Mouse (Mus musculus): Measurements from ENCODE around the gene Tm7sf2.
A peak's percentile ranks its signal among the peaks of the same experiment; 100 is the strongest.

Tm7sf2 gene

DNA sequence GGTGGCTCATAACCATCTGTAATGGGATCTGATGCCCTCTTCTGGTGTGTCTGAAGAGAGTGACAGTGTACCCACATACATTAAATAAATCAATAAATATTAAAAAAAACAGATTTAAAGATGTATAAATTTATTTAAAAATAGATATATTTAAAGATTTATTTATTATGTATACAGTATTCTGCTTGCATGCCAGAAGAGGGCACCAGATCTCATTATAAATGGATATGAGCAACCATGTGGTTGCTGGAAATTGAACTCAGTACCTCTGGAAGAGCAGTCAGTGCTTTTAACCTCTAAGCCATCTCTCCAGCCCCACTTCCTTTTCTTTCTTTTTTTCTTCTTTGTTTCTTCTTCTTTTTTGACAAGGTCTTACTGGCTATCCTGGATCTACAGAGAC lies 28.2 kb downstream of the Tm7sf2 start:
- DNase-seq = no peak

DNA sequence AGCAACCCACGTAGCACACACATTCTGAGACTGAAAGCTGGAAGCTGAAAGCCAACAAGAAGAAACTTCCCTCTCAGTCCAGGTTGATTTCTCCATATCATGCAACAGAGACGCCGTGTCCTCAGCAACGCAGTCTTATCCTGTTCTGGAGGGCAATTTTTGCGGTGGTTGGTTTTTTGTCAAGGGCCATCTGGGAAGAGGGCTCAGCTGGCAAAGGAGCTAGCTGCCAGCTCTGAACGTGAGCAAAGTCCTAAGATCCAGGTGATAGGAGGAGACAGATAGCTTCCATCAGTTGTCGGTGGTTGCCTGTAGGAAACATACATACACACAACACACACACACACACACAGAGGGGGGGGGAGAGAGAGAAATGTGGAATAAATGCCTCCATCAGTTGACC lies 29.8 kb downstream of the Tm7sf2 start:
- DNase-seq = no peak

- DNase-seq = no peak
Observed at GRCm38 (mm10) chr19:6037695-6038094, 30.5 kb downstream of the Tm7sf2 start.

DNA sequence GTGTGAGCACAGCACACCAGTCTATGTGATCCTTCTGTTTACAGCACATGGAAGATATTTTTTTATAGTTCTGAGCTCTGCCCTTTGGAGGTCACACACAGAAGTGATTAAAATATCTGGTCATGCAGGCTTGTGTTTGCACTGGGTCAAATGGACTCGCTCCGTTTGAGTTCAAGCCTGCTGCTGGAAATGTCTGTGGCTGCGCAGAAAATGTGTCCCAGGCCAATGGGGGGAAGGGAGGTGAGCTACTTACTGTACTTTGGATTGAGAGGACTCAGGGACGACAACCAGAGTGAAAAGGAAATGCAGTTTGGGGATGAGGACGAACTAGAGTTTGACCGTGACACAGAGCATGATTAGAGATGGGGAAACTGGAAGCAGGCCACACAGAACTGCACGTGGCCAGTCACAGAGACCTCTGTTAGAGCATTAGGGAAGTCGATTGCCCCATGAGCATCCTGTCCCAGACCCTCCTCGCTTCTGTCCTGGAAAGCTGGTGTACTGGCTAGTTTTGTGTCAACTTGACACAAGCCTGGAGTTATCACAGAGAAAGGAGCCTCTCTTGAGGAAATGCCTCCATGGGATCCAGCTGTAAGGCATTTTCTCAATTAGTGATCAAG lies 32.1 kb downstream of the Tm7sf2 start:
- no peak for DNase-seq

DNA sequence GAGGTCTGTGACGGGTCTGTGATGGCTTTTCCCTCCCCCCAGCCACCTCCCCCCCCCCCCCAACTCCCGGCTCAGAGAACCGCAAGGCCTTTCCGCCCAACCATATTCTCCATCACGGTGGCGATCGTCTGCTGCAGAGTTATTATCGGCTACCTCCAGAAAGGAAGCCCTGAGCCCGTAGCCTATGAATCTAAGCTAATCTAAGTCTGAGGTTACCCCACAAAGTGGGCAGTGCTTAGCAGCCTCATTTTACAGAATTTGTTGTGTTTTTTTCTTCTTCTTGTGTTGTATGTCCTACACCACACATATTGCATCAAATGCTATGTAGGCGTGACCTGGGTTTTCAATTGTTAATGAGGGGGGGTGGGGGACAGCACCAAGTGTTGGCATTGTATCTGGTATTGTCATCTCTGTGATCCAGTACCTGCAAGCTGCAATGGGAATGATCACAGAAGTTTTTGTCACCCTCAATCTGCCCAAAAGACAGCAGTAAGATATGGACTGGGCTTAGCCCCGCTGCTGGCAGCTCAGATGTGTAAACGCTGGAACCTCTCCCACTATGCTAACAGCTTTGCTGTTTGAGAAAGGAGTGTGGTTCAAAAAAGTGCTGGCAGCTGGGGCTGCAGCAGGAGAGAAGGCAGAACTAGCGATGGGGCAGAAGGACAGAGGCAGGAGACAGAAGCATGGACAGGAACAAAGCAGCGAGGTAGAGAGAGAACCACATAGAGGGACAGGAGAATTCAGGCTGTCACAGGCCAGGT lies 37.5 kb downstream of the Tm7sf2 start:
- no peak for DNase-seq

DNA sequence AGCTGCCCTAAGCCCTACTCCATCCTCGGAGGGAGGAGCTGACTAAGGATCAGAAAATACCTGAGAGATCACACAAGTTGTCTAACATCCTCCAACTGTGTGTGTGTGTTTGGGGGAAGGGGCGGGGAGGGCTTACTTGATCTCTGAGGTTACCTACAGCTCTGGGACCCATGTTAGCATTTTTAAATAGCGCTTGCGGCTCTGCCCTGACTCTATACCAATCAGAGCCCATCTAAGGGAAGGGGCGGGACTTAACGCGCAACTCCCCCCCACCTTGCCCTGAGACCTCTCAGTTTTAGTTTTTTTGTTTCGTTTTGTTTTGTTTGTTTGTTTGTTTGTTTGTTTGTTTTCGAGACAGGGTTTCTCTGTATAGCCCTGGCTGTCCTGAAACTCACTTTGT lies 38.7 kb downstream of the Tm7sf2 start:
- DNase-seq = no peak

DNA sequence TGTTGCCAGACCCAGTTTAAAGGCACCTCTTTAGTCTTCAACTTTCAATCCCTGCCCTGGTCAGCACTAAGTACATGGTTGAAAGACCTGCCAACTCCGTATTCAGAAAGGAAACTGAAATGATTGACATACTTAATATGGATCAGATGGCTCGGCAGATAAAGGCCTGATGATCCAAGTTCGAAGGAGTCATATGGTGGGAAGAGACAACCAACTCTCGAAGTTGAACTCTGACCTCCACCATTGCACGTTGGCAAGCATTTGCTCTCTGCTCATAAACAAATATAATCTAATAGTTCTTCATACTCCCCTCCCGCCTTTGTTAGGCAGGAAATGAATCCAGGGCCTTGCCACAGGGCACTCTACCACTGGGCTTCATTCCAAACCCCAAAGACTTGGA lies 39.2 kb downstream of the Tm7sf2 start:
- DNase-seq = no peak

- no peak for DNase-seq
Observed at GRCm38 (mm10) chr19:6023930-6024329, 44.2 kb downstream of the Tm7sf2 start.

DNA sequence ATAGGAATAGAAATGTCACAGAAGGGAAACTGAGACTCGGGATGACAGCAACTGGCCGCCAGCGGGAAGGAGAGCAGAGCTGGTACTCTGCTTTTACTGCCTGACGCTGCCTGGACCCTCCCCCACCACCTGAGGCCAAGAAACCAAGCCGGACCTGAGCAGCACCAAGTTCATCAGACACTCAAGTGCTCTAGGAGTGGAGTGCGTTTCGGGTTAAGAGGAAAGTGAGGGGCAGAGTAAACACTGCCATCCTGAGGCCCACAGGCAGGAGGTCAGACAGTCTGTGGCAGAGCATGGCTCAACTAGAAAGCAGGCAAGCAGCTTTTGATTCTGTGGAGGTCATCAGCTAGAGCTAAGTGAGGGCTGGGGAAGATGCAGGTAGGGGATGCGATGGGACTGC lies 45.1 kb downstream of the Tm7sf2 start:
- no peak for DNase-seq

GRCm38 (mm10) chr19:6020276-6020675 lies 47.9 kb downstream of the Tm7sf2 start:
- no peak for DNase-seq

DNA sequence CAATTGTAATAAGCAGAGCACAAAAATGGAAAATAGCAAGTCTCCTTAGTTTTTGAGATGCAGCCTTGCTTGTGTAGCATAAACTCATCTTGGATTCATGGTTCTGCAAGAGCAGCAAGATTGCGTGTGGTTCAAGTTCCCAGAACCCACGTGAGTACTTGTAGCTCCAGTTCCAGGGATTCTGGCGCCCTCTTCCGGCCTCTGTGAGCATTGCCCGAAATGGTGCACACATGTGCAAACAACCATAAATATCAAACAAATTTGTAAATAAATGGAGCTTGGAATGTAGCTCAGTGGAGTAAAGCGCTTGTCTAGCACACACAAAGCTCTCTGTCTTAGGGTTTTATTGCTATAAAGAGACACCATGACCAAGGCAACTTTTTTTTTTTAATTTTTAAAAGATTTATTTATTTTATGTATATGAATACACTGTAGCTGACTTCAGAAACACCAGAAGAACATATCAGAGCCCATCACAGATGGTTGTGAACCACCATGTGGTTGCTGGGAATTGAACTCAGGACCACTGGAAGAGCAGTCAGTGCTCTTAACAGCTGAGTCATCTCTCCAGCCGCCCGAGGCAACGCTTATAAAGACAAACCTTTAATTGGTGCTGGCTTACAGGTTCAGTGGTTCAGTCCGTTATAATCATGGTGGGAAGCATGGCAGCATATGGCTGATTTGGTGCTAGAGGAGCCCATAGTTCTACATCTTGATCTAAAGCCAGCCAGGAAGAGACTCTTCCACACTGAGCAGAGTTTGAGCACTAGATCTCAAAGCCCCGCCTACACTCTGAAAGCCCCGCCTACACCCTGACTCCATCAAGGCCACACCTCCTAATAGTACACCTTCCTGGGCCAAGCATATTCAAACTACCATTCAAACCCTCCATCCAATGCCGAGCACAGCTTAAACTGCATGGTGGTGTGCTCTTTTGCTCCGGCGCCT lies 49.8 kb downstream of the Tm7sf2 start:
- DNase-seq = peak; percentile 90 to 95

GRCm38 (mm10) chr19:6016532-6016931 lies 51.6 kb downstream of the Tm7sf2 start:
- DNase-seq = no peak

GRCm38 (mm10) chr19:6015511-6016315 lies 52.5 kb downstream of the Tm7sf2 start, which contains the start of gene Capn1:
Gene Capn1, minus strand, starts transcription at chr19:6015897.
- peak; percentile 73 to 87 for DNase-seq

DNA sequence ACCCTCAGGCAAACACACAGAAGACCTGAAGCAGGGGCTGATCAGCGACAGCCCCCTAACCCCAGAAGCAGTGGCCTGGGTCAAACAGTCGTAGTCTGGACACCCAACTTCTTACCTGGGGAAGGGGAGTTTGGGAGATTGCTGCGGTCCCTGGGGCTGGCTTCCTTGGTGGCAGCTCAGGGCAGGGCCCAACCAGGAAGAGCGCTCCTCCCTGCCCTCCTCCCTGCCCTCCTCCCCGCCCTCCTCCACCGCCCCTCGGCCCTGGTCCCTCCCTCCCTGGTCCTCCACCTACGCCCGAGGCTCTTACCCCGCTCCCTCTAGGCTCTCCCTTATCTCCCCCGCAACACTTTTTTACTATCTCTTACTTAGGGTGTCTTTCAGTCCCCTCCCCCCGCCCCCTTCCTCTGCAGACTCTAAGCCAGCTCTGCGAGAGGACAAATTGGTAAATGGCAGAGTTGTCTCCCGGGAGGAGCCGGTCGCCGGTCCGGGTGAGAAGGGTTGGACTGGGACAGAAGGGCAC lies 53.1 kb downstream of the Tm7sf2 start:
- peak; percentile 50 to 71 for DNase-seq

DNA sequence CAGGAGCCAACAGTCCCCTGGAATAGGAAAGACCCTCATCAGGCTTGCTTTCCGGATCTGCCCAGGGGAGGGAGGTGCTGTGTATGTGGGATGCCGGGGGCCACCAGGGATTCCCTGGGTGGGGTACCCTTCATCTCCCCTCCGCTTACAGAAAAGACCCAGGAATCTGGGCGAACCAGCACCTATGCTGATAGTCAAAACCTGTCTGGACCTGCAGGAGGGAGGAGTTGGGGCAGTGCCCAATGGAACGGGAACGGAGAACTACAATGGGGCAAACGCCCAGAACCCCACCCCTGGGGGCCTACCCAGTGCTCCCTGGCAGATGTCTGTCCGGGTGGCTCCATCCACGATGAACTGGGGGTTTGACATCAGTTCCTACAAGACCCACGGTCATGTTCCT lies 54.5 kb downstream of the Tm7sf2 start:
- no peak for DNase-seq

All from kidney, postnatal 25 days (tissue).